Mouse (Mus musculus): ENCODE results near the gene Mpz. TPM values are rescaled to one million over a fixed set of nuclear protein-coding genes. Genes with fewer than 3 reads are reported as not detected.

Mpz gene
- polyA plus RNA-seq (2017; shearing (Covaris generic)) = under 1 TPM in 1 of 2 experiments, not detected in 1; 0.36 TPM

GRCm38 (mm10) chr1:171149974-171150760 is at the start of gene Mpz, which contains the start of gene Sdhc:
TSS of gene Mpz (plus strand) at chr1:171150711.
TSS of gene Sdhc (minus strand) at chr1:171150603.

GRCm38 (mm10) chr1:171113873-171114299 is 36.6 kb upstream of the Mpz start, which contains the start of gene Cfap126:
TSS of gene Cfap126 (plus strand) at chr1:171113918.

GRCm38 (mm10) chr1:171195887-171196397 is 45.4 kb downstream of the Mpz start, which contains the start of gene Pcp4l1:
TSS of gene Pcp4l1 (minus strand) at chr1:171196268.

Other genes starting within 250 kb of the Mpz start
- not detected for gene Fcrlb, start 237.8 kb upstream of the Mpz start, polyA plus RNA-seq (2017; shearing (Covaris generic))
- 1 to 10 TPM; 1.3 to 2.1 TPM for gene Fcrla, start 223.1 kb upstream of the Mpz start, polyA plus RNA-seq (2017; shearing (Covaris generic))
- gene Fcgr2b, start 174.2 kb upstream of the Mpz start, polyA plus RNA-seq (2017; shearing (Covaris generic)) = 1 to 10 TPM; 1.5 to 4.3 TPM
- gene Fcgr4, start 131.8 kb upstream of the Mpz start, polyA plus RNA-seq (2017; shearing (Covaris generic)) = 1 to 10 TPM in 1 of 2 experiments, under 1 TPM in 1; 0.17 to 2.2 TPM
- gene Fcgr3, start 85.8 kb upstream of the Mpz start, polyA plus RNA-seq (2017; shearing (Covaris generic)) = 1 to 10 TPM in 1 of 2 experiments, under 1 TPM in 1; 0.36 to 4.0 TPM
- gene Cfap126, start 36.8 kb upstream of the Mpz start, polyA plus RNA-seq (2017; shearing (Covaris generic)) = 1 to 10 TPM in 1 of 2 experiments, not detected in 1; 3.6 TPM
- 100 to 1,000 TPM; 156 to 158 TPM for gene Sdhc, start 108 bp upstream of the Mpz start, polyA plus RNA-seq (2017; shearing (Covaris generic))
- gene Pcp4l1, start 45.6 kb downstream of the Mpz start, polyA plus RNA-seq (2017; shearing (Covaris generic)) = under 1 TPM in 1 of 2 experiments, not detected in 1; 0.17 TPM
- gene Nr1i3, start 63.3 kb downstream of the Mpz start, polyA plus RNA-seq (2017; shearing (Covaris generic)) = 1 to 10 TPM in 1 of 2 experiments, under 1 TPM in 1; 0.27 to 1.2 TPM
- gene Tomm40l, start 71.8 kb downstream of the Mpz start, polyA plus RNA-seq (2017; shearing (Covaris generic)) = 10 to 100 TPM; 29.9 to 43.7 TPM
- gene Apoa2, start 74.3 kb downstream of the Mpz start, polyA plus RNA-seq (2017; shearing (Covaris generic)) = not detected
- 10 to 100 TPM in 1 of 2 experiments, 1 to 10 TPM in 1; 3.4 to 15.4 TPM for gene Fcer1g, start 83.7 kb downstream of the Mpz start, polyA plus RNA-seq (2017; shearing (Covaris generic))
- 1 to 10 TPM in 1 of 2 experiments, not detected in 1; 1.3 TPM for gene Adamts4, start 99.7 kb downstream of the Mpz start, polyA plus RNA-seq (2017; shearing (Covaris generic))
- gene Ndufs2, start 100.7 kb downstream of the Mpz start, polyA plus RNA-seq (2017; shearing (Covaris generic)) = 100 to 1,000 TPM; 174 to 195 TPM
- gene B4galt3, start 119.6 kb downstream of the Mpz start, polyA plus RNA-seq (2017; shearing (Covaris generic)) = 10 to 100 TPM; 39.8 to 41.4 TPM
- 10 to 100 TPM; 63.5 to 98.8 TPM for gene Ppox, start 130.5 kb downstream of the Mpz start, polyA plus RNA-seq (2017; shearing (Covaris generic))
- 10 to 100 TPM; 58.7 to 64.2 TPM for gene Usp21, start 137.3 kb downstream of the Mpz start, polyA plus RNA-seq (2017; shearing (Covaris generic))
- 10 to 100 TPM; 64.4 to 71.1 TPM for gene Ufc1, start 144.3 kb downstream of the Mpz start, polyA plus RNA-seq (2017; shearing (Covaris generic))
- 10 to 100 TPM; 42.6 to 52.0 TPM for gene Dedd, start 178.4 kb downstream of the Mpz start, polyA plus RNA-seq (2017; shearing (Covaris generic))
- gene Nit1, start 194.9 kb downstream of the Mpz start, polyA plus RNA-seq (2017; shearing (Covaris generic)) = 10 to 100 TPM; 42.0 to 43.2 TPM
- 100 to 1,000 TPM in 1 of 2 experiments, 10 to 100 TPM in 1; 80.8 to 111 TPM for gene Pfdn2, start 195.0 kb downstream of the Mpz start, polyA plus RNA-seq (2017; shearing (Covaris generic))
- not detected for gene Klhdc9, start 210.1 kb downstream of the Mpz start, polyA plus RNA-seq (2017; shearing (Covaris generic))
- 1 to 10 TPM in 1 of 2 experiments, under 1 TPM in 1; 0.29 to 1.4 TPM for gene Nectin4, start 219.4 kb downstream of the Mpz start, polyA plus RNA-seq (2017; shearing (Covaris generic))
- 100 to 1,000 TPM; 170 to 197 TPM for gene Arhgap30, start 238.2 kb downstream of the Mpz start, polyA plus RNA-seq (2017; shearing (Covaris generic))

All from inflammation-experienced regulatory T-cells (primary cell).